Mouse (Mus musculus): ENCODE results near the gene BC005537. TPM values are rescaled to one million over a fixed set of nuclear protein-coding genes. Genes with fewer than 3 reads are reported as not detected.

The BC005537 gene
- polyA plus RNA-seq, 1 experiment = 104 TPM

DNA sequence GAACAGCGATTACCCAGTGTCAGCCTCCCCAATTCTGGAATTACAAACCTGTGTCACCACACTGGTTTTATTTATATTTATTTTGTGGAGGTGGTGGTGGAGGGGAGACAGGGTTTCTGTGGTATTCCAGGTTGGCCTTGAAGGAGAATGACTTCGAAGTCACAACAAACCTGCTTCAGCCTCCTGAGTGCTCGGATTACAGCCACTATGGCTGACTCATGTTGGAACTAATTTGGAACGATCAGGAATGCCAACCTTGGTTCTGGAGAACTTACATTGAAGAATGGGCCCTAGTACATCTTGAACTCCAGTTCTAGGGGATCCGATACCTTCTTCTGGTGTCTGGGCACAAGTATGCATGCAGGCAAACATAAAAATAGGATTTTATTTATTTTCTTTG, 2.1 kb upstream of the BC005537 start:
- 60% methylated on average over 5 of the region's 5 CpGs for WGBS
- TF ChIP-seq POLR2A (IDR thresholded peaks at IDR 0.05; ENCODE audit: insufficient read depth, low read depth, low read length) (no peak), CTCF (IDR thresholded peaks at IDR 0.05; ENCODE audit: insufficient read depth, low read depth, low read length) (no peak)
- H3K27ac ChIP-seq (ENCODE audit: insufficient read depth, low read depth, low read length) = no peak overlapping the region
- no peak overlapping the region for H3K4me3 ChIP-seq (ENCODE audit: insufficient read depth, low read depth, low read length)
- no peaks in the 10 kb centered on the region for H3K4me1 ChIP-seq (ENCODE audit: control insufficient read depth, insufficient read depth, low read length)

DNA sequence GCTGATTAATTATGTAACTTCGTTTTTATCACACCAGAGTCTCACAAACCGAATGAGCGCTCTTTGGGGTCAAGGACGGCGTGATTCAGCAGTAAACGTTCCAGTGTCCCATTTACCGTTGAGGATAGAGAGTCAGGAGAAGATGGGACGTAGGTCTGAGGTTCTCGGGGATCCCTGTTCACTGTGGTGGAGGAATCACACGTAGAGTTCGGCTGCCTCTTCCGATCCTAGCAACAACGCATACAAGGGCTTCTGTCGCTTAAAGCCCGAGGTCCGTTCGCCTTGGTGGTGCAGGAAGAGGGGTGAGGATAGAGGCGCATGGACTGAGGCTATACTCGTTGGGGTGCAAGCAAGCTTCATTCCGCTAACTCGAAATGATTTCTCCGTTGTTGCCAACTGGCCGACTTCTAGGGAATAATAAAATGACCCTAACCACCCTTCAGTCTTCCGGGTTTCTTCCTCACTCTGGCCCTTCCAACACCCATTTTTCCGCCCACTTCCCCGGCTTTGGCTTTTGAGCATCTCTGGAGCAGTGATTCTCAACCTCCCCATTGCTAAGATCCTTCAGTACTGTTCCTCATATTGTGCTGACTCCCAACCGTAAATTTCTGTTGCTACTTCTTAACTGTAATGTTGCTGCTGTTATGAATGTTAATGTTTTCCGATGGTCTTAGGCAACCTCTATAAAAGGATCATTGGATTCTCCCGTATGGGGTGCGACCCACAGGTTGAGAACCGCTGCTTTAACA, 1.4 kb upstream of the BC005537 start:
- H3K27ac ChIP-seq (ENCODE audit: insufficient read depth, low read depth, low read length) = peak overlapping the region; percentile 81
- H3K4me1 ChIP-seq (ENCODE audit: control insufficient read depth, insufficient read depth, low read length) = no peaks in the 10 kb centered on the region
- TF ChIP-seq CTCF (IDR thresholded peaks at IDR 0.05; ENCODE audit: insufficient read depth, low read depth, low read length) (no peak), POLR2A (IDR thresholded peaks at IDR 0.05; ENCODE audit: insufficient read depth, low read depth, low read length) (0 out of 2 replicates have a peak, but pooled peaks have one; percentile 17)
- peak overlapping the region; percentile 69 for H3K4me3 ChIP-seq (ENCODE audit: insufficient read depth, low read depth, low read length)
- 1% methylated on average over 31 of the region's 31 CpGs for WGBS

DNA sequence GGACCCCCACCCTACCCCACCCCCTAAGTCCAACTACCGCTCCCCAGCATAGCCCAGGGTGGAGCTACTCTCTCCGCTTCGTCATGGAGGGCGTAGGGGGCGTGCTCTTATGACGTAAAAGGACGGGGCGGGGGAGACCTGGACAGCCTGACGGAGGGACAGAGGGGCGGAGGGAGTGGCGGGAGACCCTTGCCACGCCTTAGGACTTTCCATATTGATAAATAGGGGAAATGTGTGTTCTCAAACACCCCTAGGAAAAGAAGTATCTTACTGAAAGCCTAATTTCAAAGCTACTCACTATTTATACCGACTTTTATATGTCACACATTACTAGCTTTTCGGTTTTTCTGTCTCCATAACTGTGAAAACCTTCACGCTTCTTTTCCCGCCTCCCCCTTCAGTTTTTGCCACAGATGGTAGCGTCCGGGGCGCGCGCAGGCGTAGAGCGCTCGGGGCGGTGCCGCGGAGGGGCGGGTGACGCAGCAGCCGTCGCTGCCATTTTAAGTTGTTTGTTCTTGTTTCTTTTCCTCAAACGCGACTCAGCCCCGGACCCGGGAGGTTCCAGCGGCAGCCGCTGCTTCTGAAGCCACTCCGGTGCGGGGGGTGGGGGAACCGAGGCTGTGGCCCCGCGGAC, 666 bp upstream of the BC005537 start:
- H3K27ac ChIP-seq (ENCODE audit: insufficient read depth, low read depth, low read length) = peak overlapping the region; percentile 86
- H3K4me3 ChIP-seq (ENCODE audit: insufficient read depth, low read depth, low read length) = peak overlapping the region; percentile 83
- TF ChIP-seq POLR2A (IDR thresholded peaks at IDR 0.05; ENCODE audit: insufficient read depth, low read depth, low read length) = peak; percentile 97
- TF ChIP-seq CTCF (IDR thresholded peaks at IDR 0.05; ENCODE audit: insufficient read depth, low read depth, low read length) = no peak
- no peaks in the 10 kb centered on the region for H3K4me1 ChIP-seq (ENCODE audit: control insufficient read depth, insufficient read depth, low read length)
- WGBS = under 1% methylated on average over 42 of the region's 42 CpGs

DNA sequence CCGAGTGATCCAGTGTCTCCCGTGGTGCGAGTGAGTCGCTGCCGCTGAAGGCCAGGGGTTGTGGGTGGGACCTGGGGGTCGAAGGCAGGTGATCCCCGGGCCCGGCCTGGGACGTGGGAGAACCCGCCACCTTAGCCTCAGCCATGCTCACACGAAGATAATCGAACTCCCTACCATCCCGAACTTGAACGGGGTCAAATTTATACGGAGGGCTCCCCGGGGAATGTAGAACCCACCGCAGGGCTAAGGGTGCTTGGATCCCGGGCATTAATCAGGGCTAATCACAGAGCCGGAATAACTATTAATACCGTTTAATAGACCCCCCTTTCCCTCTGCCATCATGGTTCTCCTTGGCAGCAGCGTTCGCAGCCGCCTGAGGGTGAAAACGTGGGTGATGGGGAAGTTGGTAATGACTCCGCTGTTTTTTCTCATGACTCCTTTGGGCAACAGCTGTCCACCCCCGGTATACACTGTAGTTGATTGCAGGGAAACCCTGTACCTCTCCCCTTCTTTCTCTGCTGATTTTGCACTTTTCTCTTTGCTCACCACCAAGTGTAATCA, 754 bp downstream of the BC005537 start:
- WGBS = under 1% methylated on average over 26 of the region's 26 CpGs
- Histone ChIP-seq H3K27ac (ENCODE audit: insufficient read depth, low read depth, low read length) (no peak overlapping the region), H3K4me1 (ENCODE audit: control insufficient read depth, insufficient read depth, low read length) (no peaks in the 10 kb centered on the region), H3K4me3 (ENCODE audit: insufficient read depth, low read depth, low read length) (peak overlapping the region; percentile 83)
- TF ChIP-seq CTCF (IDR thresholded peaks at IDR 0.05; ENCODE audit: insufficient read depth, low read depth, low read length) = no peak
- TF ChIP-seq POLR2A (IDR thresholded peaks at IDR 0.05; ENCODE audit: insufficient read depth, low read depth, low read length) = no peak

DNA sequence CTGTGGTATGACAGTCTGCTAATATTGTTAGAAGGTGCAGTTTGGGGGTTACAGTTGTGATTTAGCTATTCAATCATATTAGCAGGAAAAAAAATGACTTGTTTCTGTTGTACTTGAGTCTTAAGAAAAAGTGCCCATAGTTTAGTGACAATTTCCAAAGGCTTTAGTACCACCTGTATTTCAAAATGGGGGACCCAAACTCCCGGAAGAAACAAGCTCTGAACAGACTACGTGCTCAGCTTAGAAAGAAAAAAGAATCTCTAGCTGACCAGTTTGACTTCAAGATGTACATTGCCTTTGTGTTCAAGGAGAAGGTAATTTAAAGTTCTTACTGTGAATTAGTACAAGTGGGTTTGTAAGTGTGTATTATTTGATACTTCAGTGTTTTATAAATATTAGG, 1.7 kb downstream of the BC005537 start:
- no peak overlapping the region for H3K27ac ChIP-seq (ENCODE audit: insufficient read depth, low read depth, low read length)
- H3K4me3 ChIP-seq (ENCODE audit: insufficient read depth, low read depth, low read length) = no peak overlapping the region
- WGBS = 0% methylated on average over 2 of the region's 2 CpGs
- H3K4me1 ChIP-seq (ENCODE audit: control insufficient read depth, insufficient read depth, low read length) = no peaks in the 10 kb centered on the region
- TF ChIP-seq CTCF (IDR thresholded peaks at IDR 0.05; ENCODE audit: insufficient read depth, low read depth, low read length) (no peak), POLR2A (IDR thresholded peaks at IDR 0.05; ENCODE audit: insufficient read depth, low read depth, low read length) (no peak)

DNA sequence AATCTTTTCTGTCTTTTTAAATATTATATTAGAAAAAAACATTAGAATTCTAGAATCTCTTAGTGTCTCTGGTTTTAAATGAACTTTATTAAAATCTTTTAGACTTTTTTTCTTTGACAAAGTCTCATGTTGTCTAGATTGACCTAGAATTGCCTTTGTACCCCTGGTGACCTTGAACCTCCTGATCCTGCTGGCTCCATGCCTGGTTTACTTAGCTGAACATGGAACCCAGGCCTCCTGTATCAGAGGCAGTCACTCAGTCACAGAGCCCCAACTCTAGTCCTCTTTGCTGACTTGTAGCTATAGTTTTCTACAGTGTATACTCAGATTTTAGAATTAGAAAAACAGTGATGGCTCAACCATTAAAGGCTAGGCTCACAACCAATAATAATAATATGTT, 4.6 kb downstream of the BC005537 start:
- no peak overlapping the region for H3K4me3 ChIP-seq (ENCODE audit: insufficient read depth, low read depth, low read length)
- H3K27ac ChIP-seq (ENCODE audit: insufficient read depth, low read depth, low read length) = no peak overlapping the region
- no peak for TF ChIP-seq POLR2A (IDR thresholded peaks at IDR 0.05; ENCODE audit: insufficient read depth, low read depth, low read length)
- no peak for TF ChIP-seq CTCF (IDR thresholded peaks at IDR 0.05; ENCODE audit: insufficient read depth, low read depth, low read length)
- H3K4me1 ChIP-seq (ENCODE audit: control insufficient read depth, insufficient read depth, low read length) = no peaks in the 10 kb centered on the region

DNA sequence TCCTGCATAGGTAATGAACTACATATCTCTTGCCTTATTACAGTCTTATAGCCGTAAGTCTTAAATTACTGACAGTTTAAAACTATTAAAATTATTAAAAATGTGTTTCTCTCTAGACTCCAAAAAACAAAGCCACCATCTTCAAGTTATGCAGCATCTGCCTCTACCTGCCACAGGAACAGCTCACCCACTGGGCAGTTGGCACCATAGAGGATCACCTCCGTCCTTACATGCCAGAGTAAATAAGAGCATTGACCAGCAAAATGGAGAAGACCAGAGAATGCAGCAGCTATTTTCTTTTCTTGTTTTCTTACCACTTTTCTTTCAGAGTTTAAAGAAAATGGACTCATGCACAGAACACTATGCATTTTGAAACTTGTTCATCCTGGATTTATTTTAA, 11.1 kb downstream of the BC005537 start:
- TF ChIP-seq CTCF (IDR thresholded peaks at IDR 0.05; ENCODE audit: insufficient read depth, low read depth, low read length) (no peak), POLR2A (IDR thresholded peaks at IDR 0.05; ENCODE audit: insufficient read depth, low read depth, low read length) (no peak)
- Histone ChIP-seq H3K4me3 (ENCODE audit: insufficient read depth, low read depth, low read length) (no peak overlapping the region), H3K27ac (ENCODE audit: insufficient read depth, low read depth, low read length) (no peak overlapping the region), H3K4me1 (ENCODE audit: control insufficient read depth, insufficient read depth, low read length) (no peaks in the 10 kb centered on the region)
- 94% methylated on average over 2 of the region's 2 CpGs for WGBS

DNA sequence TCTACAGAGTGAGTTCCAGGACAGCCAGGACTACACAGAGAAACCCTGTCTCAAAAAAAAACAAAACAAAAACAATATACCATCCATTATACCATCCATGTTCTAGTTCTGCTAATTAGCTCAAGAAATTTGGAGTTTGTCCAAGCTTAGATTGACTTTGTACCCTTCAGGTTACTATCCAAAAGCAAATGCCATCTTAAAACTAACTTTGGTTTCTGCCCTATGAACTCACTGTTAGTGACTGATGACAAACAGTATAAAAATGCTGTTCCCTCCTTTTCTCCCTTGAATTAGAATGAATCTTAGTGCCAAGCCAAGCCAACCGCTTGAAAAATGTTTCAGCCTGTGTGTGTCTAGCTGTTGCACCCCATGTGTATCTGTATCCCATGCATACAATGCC, 13.2 kb downstream of the BC005537 start:
- 79% methylated on average over 1 of the region's 1 CpGs for WGBS
- TF ChIP-seq POLR2A (IDR thresholded peaks at IDR 0.05; ENCODE audit: insufficient read depth, low read depth, low read length) (no peak), CTCF (IDR thresholded peaks at IDR 0.05; ENCODE audit: insufficient read depth, low read depth, low read length) (no peak)
- Histone ChIP-seq H3K4me1 (ENCODE audit: control insufficient read depth, insufficient read depth, low read length) (no peaks in the 10 kb centered on the region), H3K27ac (ENCODE audit: insufficient read depth, low read depth, low read length) (no peak overlapping the region), H3K4me3 (ENCODE audit: insufficient read depth, low read depth, low read length) (no peak overlapping the region)
